Mouse (Mus musculus) spleen, adult 10 weeks (tissue): ENCODE results near the gene Retnlb. TPM values are rescaled to one million over a fixed set of nuclear protein-coding genes. Genes with fewer than 3 reads are reported as not detected.

ENCODE experiments used
- polyA plus RNA-seq: library from polyadenylated mRNA; stranded (reverse); fragments of 350-450 nt; fragmentation: Illumina TruSeq; extraction: RNeasy Lipid Tissue Mini Kit (QIAGEN cat#74804); gene quantifications from one replicate; pipeline ENCODE4 v1.2.3, GENCODE M21; 2015; ENCODE audit warnings: low replicate concordance; ENCODE audit not compliant: insufficient read depth

Gene Retnlb
- not detected for polyA plus RNA-seq

DNA sequence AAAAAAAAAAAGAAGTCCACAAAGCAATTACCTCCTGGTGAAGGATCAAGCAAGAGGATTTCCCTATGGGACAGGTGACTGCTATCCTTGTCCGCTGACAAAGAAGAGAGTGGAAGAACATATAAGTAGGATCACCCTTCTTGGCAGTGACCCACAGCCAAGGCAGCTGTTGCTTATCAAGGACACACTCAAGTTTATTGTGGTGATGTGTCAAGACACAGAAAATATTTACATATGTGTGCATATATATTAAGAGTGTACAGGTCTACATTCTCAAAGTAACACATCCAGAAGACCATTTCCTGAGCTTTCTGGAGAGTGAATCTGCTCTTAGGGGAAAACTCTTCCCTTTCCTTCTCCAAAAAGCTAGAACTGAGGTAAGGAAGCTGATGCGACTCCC, at the start of gene Retnlb:
Retnlb (plus strand) TSS at position 162 of the 400 bp plus-strand sequence.

DNA sequence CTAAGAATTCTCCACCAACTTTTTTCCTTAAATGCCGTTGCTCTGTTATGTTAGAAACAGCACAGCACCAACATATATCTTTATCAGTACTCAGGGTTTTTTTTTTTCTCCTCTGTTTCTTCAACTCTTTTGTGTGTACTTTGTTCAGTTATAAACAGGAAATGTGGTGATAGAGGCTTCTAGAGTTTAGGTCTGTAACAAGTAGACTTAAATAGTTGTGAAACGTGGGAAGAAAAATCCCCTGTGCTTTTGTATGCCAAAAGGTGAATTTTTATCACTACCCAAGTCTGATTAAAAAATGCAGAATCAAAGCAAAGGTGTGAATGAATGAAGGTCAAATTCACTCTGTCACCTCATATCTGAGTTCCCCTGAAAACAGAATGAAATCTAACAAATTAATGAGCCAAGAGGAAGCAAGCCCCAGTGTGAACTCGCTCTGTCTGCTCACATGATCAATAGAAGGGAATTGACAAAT, 44.6 kb upstream of the Retnlb start, which contains the start of gene Trat1:
Trat1 (minus strand) TSS at position 51 of the 475 bp plus-strand sequence.

DNA sequence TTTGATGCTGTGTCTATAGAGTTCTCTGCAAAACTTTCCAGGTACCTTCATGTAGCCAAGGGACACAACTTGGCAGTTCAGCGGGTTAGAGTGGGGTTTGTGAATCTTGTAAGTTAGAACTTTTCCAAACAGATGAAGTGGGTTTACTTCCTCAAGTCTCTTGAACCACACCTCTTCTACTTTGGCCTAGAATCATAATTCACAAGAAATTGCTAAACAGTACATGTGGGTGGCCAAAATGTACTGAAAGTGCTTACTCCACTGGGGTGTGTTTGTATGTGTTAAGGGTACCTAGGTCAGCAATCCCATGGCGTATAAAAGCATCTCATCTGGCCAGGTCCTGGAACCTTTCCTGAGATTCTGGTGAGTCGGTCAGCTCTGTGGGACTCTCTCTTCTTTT, 25.6 kb downstream of the Retnlb start, which contains the start of gene Retnla:
Retnla (plus strand) TSS at position 286 of the 400 bp plus-strand sequence.

Other genes starting within 250 kb of the Retnlb start
- 19.6 TPM for gene Trat1, start 44.8 kb upstream of the Retnlb start, polyA plus RNA-seq
- 5.8 TPM for gene Retnla, start 25.7 kb downstream of the Retnlb start, polyA plus RNA-seq
- 44.8 TPM for gene Retnlg, start 55.8 kb downstream of the Retnlb start, polyA plus RNA-seq
- 26.6 TPM for gene Dzip3, start 177.3 kb downstream of the Retnlb start, polyA plus RNA-seq
- 13.4 TPM for gene Cip2a, start 177.3 kb downstream of the Retnlb start, polyA plus RNA-seq
- gene Myh15, start 240.6 kb downstream of the Retnlb start, polyA plus RNA-seq: 0.07 TPM